15 mouse cellular contexts compared by ENCODE assay signal in genomic region chr9:97813157-97813556, GRCm38 (mm10).
DNase-seq lines count a peak whose midpoint lies in the region; ATAC-seq and TF ChIP-seq lines count a peak whose summit lies in the region.
"Had no signal": no experiment of that assay in that cellular context is flagged by ENCODE, and none has a peak within 500 bp of the region (broad histone marks: within the 10 kb centered on the region; RNA-seq: fewer than 3 reads in every experiment).

No protein-coding gene starts in this region.

- no peaks in the 10 kb centered on the region for H3K27me3 ChIP-seq in kidney, embryonic 15.5 days
- no peaks in the 10 kb centered on the region for H3K27me3 ChIP-seq in heart, embryonic 12.5 days (replicated peaks)
- H3K27me3 ChIP-seq in kidney, postnatal 0 days (ENCODE audit: insufficient read depth, low read length): no peaks in the 10 kb centered on the region
- H3K27me3 ChIP-seq: midbrain, embryonic 15.5 days; neural tube, embryonic 13.5 days; Patski had no signal

- H3K27ac ChIP-seq in kidney, embryonic 15.5 days: 0 out of 2 replicates have a peak overlapping the region, but pooled peaks have one; percentile 37
- H3K27ac ChIP-seq in heart, embryonic 12.5 days (ENCODE audit: poor library complexity, severe bottlenecking): no peak overlapping the region
- no peak overlapping the region for H3K27ac ChIP-seq in kidney, postnatal 0 days
- H3K27ac ChIP-seq: midbrain, embryonic 15.5 days; neural tube, embryonic 13.5 days; stomach, postnatal 0 days had no signal

- H3K9me3 ChIP-seq in kidney, embryonic 15.5 days (replicated peaks): no peaks in the 10 kb centered on the region
- H3K9me3 ChIP-seq in heart, embryonic 12.5 days (replicated peaks): no peaks in the 10 kb centered on the region
- H3K9me3 ChIP-seq in kidney, postnatal 0 days (replicated peaks; ENCODE audit: low read length): no peaks in the 10 kb centered on the region
- H3K9me3 ChIP-seq: midbrain, embryonic 15.5 days; neural tube, embryonic 13.5 days had no signal

- no peaks in the 10 kb centered on the region for H3K36me3 ChIP-seq in kidney, embryonic 15.5 days
- no peaks in the 10 kb centered on the region for H3K36me3 ChIP-seq in heart, embryonic 12.5 days
- H3K36me3 ChIP-seq in kidney, postnatal 0 days (ENCODE audit: insufficient read depth, low read length): no peaks in the 10 kb centered on the region
- H3K36me3 ChIP-seq: midbrain, embryonic 15.5 days; neural tube, embryonic 13.5 days had no signal

- peak; percentile 36; the same call in 1 of the 2 replicates for ATAC-seq in kidney, embryonic 15.5 days (replicated peaks; ENCODE audit: low FRiP score)
- ATAC-seq in heart, embryonic 12.5 days (ENCODE audit: insufficient number of reproducible peaks, low FRiP score): no peak
- ATAC-seq in kidney, postnatal 0 days (replicated peaks; ENCODE audit: low FRiP score, low read depth): 0 out of 2 replicates have a peak, but pooled peaks have one; percentile 29
- ATAC-seq: hindbrain, embryonic 16.5 days; midbrain, embryonic 15.5 days; Patski had no signal

- TF ChIP-seq CTCF in kidney, postnatal 0 days (IDR thresholded peaks at IDR 0.05; ENCODE audit: low read depth): no peak

- no peak overlapping the region for H3K4me2 ChIP-seq in kidney, embryonic 15.5 days
- no peak overlapping the region for H3K4me2 ChIP-seq in heart, embryonic 12.5 days
- no peak overlapping the region for H3K4me2 ChIP-seq in kidney, postnatal 0 days (ENCODE audit: low read length)
- H3K4me2 ChIP-seq: midbrain, embryonic 15.5 days; neural tube, embryonic 13.5 days had no signal

- H3K4me3 ChIP-seq in kidney, embryonic 15.5 days (replicated peaks): no peak overlapping the region
- no peak overlapping the region for H3K4me3 ChIP-seq in heart, embryonic 12.5 days
- no peak overlapping the region for H3K4me3 ChIP-seq in kidney, postnatal 0 days (replicated peaks; ENCODE audit: low read depth, low read length)
- H3K4me3 ChIP-seq: midbrain, embryonic 15.5 days; neural tube, embryonic 13.5 days had no signal

- WGBS in kidney, embryonic 15.5 days: 34% methylated on average over 3 of the region's 3 CpGs
- 18% methylated on average over 3 of the region's 3 CpGs for WGBS in heart, embryonic 12.5 days
- WGBS in kidney, postnatal 0 days: 20% methylated on average over 3 of the region's 3 CpGs

- DNase-seq in kidney, adult 11 months: no peak
- DNase-seq in ZHBTc4 (ENCODE audit: low read depth, low spot score): peak; percentile 24
- peak; percentile 43 for DNase-seq in kidney, postnatal 0 days (ENCODE audit: low spot score)
- DNase-seq in embryo, embryonic 10 days (ENCODE audit: low spot score): no peak
- no peak for DNase-seq in cerebellum, adult 18-20 months
- no peak for DNase-seq in adrenal gland, adult 2 months
- DNase-seq: adrenal gland, postnatal 36 days; cerebellum, adult 2 months had no signal

- H3K9ac ChIP-seq in kidney, embryonic 15.5 days: no peak overlapping the region
- H3K9ac ChIP-seq in heart, embryonic 12.5 days: peak overlapping the region; percentile 18; the same call in 1 of the 2 replicates
- no peak overlapping the region for H3K9ac ChIP-seq in kidney, postnatal 0 days (ENCODE audit: low read depth, low read length)
- H3K9ac ChIP-seq: midbrain, embryonic 15.5 days; neural tube, embryonic 13.5 days had no signal

- H3K4me1 ChIP-seq in kidney, embryonic 15.5 days: peaks cover 5% of the 10 kb centered on the region
- peaks cover 14% of the 10 kb centered on the region for H3K4me1 ChIP-seq in heart, embryonic 12.5 days (replicated peaks)
- no peaks in the 10 kb centered on the region for H3K4me1 ChIP-seq in kidney, postnatal 0 days (replicated peaks; ENCODE audit: insufficient read depth, low read length)
- H3K4me1 ChIP-seq: midbrain, embryonic 15.5 days had no signal

Comparison
In these comparisons a context has a peak if more than half of its experiments do, and no peak if none do; other contexts are left out.
1. DNase-seq: peak in ZHBTc4 (single experiment) and kidney, postnatal 0 days (single experiment); none in kidney, adult 11 months (single experiment), embryo, embryonic 10 days (single experiment), cerebellum, adult 18-20 months (0 of 2) and adrenal gland, adult 2 months (single experiment).